Mouse (Mus musculus): Measurements from ENCODE around the gene 1700102P08Rik.

DNA sequence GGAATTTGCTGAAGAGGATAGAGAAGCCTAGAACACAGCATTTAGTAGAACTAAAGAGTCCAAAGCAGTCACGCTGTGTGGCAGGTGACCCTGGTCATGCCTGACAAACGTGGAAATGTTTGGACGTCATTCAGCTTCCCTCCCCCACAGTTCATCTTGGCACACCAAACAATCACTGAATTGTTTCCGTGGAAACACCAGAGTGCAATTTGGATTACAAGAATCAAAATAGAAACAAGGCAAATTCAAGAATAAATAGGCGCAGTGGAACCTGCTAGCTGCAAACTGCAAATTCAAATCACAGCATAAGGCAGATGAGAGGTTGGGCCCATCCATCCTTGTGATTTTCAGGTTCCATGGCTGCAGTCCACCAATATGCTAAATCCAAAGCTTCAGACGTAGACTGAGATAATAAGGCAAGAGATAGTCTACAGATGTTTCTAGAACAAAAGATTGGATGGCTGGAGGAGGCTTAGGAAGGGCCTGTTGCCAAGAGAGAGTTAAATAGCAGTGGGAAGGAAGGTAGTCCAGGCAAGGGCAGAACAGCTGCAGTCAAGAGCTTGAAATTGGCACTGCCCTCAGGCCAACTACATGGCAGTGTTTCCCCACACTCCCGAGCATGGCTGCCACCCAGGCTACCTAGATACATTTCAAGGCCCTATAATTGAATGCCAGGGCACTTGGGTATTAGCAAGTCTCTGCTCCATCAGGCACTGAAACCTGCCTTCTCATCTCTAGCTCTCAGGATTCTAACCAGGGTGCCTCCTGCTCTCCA, 8.8 kb downstream of the 1700102P08Rik start:
- TF ChIP-seq EP300 (IDR thresholded peaks at IDR 0.05; ENCODE audit: low read depth) (no peak), CTCF (IDR thresholded peaks at IDR 0.05; ENCODE audit: low read depth) (no peak)

Measured in heart, postnatal 0 days (tissue).